Mouse (Mus musculus) liver, embryonic 14.5 days (tissue): ENCODE data around the gene Lbx1. TPM values are rescaled to one million over a fixed set of nuclear protein-coding genes. Genes with fewer than 3 reads are reported as not detected.

ENCODE experiments used
- ATAC-seq: fragments of 200-750 bp; cut with Nextera tagmentation; 2 replicates; pipeline ENCODE4 v1.8.0; 2017; ENCODE audit warnings: moderate number of reproducible peaks, mild to moderate bottlenecking, moderate library complexity; ENCODE audit not compliant: insufficient read depth
- DNase-seq, 3 experiments: peaks; one replicate each; pipeline ENCODE4 v3.0.0-alpha.2; 2012 to 2013; ENCODE audit warnings: low read depth in 3 of 3, low spot score in 3 of 3
- H3K27ac ChIP-seq: fragments of 300-500 bp; sonication (generic); 2 replicates; pipeline ENCODE4 v1.5.1; 2014; ENCODE audit warnings: moderate library complexity, mild to moderate bottlenecking, control low read depth, inconsistent platforms
- H3K27me3 ChIP-seq: fragments of 300-500 bp; sonication (generic); 2 replicates; pipeline ENCODE4 v1.6.1; 2014; ENCODE audit warnings: mild to moderate bottlenecking, low read length, moderate library complexity; ENCODE audit not compliant: control insufficient read depth, insufficient read depth
- H3K36me3 ChIP-seq: fragments of 300-500 bp; sonication (generic); replicated peaks from 2 replicates; pipeline ENCODE4 v1.6.1; 2014; ENCODE audit warnings: low read depth; ENCODE audit not compliant: control insufficient read depth, insufficient read depth
- H3K4me1 ChIP-seq, 2 experiments: fragments of 200-500 bp in 1 of 2; fragments of 300-500 bp in 1 of 2; sonication (generic) in 1 of 2; replicated peaks; 2 replicates each; pipeline ENCODE4 v1.6.1; 2012 to 2014; ENCODE audit warnings: antibody characterized with exemption in 1 of 2, inconsistent platforms in 1 of 2, low read length in 1 of 2; ENCODE audit not compliant: control insufficient read depth in 2 of 2, insufficient read depth in 2 of 2
- H3K4me2 ChIP-seq: fragments of 300-500 bp; sonication (generic); 2 replicates; pipeline ENCODE4 v1.6.1; 2014; ENCODE audit warnings: low read depth, mild to moderate bottlenecking, control low read depth, moderate library complexity
- H3K4me3 ChIP-seq, 2 experiments: fragments of 200-500 bp in 1 of 2; fragments of 300-500 bp in 1 of 2; sonication (generic) in 1 of 2; 2 replicates each; pipeline ENCODE4 v1.5.1; 2012 to 2014; ENCODE audit warnings: low read depth in 2 of 2, low read length in 2 of 2, mild to moderate bottlenecking in 2 of 2, control low read depth in 1 of 2, inconsistent platforms in 1 of 2, moderate library complexity in 1 of 2; ENCODE audit not compliant: insufficient read depth in 1 of 2
- H3K9ac ChIP-seq: fragments of 300-500 bp; sonication (generic); replicated peaks from 2 replicates; pipeline ENCODE4 v1.6.1; 2014; ENCODE audit warnings: mild to moderate bottlenecking, control low read depth, moderate library complexity
- H3K9me3 ChIP-seq: fragments of 300-500 bp; sonication (generic); 2 replicates; pipeline ENCODE4 v1.6.1; 2016; ENCODE audit warnings: low read length, mixed read lengths; ENCODE audit not compliant: control insufficient read depth
- CTCF ChIP-seq: IDR thresholded peaks from 2 replicates; pipeline ENCODE4 v1.5.1; 2016; ENCODE audit warnings: antibody characterized with exemption, low read depth, control low read depth
- EP300 ChIP-seq: IDR thresholded peaks from 2 replicates; pipeline ENCODE4 v1.6.1; 2016; ENCODE audit warnings: antibody characterized with exemption, low read depth
- WGBS: fragments of 180-500 bp; shearing (Covaris S2); extraction: QIAGEN DNeasy Blood & Tissue Kit; methylation state at CpG from one replicate; pipeline ENCODE4 v1.1.7; 2014; ENCODE audit not compliant: insufficient replicate concordance; 5-methylcytosine and 5-hydroxymethylcytosine counted together
- polyA plus RNA-seq, 2 experiments: library from polyadenylated mRNA; depleted of rRNA in 1 of 2; stranded (reverse) in 1 of 2; unstranded in 1 of 2; fragments of >200 nt; fragmentation: Nextera tagmentation in 1 of 2; extraction: Ambion mirVana in 1 of 2; gene quantifications; 2 replicates each; pipeline versions ENCODE4 v1.2.1 to v1.2.3; 2012 to 2014

Lbx1 gene
- polyA plus RNA-seq, 2 experiments = not detected

GRCm38 (mm10) chr19:45257414-45258326, 22.1 kb upstream of the Lbx1 start:
- TF ChIP-seq EP300 = no peak
- TF ChIP-seq CTCF = no peak
- Histone ChIP-seq H3K4me3 (no peak overlapping the region), H3K4me1 (0 out of 4 replicates have a peak, but pooled peaks cover 0 to 2% of the 10 kb centered on the region in 2 experiments), H3K4me2 (no peak overlapping the region), H3K36me3 (no peaks in the 10 kb centered on the region), H3K9me3 (no peaks in the 10 kb centered on the region), H3K27ac (no peak overlapping the region), H3K27me3 (peaks cover 4% of the 10 kb centered on the region; the same call in 1 of the 2 replicates), H3K9ac (no peak overlapping the region)
- DNase-seq (no peak), ATAC-seq (no peak)
- WGBS = 49% methylated on average over 15 of the region's 15 CpGs

DNA sequence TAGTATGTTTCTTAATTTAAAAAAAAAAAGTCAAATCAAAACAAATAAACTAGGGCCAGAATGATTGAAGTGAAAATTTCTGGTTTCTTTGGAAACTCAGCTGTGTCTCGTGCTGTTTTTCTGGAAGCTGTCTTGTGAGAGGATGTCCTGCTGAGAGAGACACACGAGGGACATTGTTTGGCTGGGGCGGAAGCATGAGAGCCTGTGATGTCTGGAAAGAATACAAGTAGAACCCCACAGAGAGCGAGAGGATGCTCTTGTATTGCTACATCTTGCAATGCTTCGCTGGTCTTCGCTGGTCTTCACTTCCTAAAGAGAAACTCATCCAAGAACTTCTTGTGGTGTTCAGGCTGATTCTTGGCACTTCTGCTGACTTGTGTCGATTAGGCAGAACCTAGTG, 19.2 kb upstream of the Lbx1 start:
- H3K9ac ChIP-seq = no peak overlapping the region
- no peak overlapping the region for H3K4me2 ChIP-seq
- no peaks in the 10 kb centered on the region for H3K36me3 ChIP-seq
- no peak for TF ChIP-seq EP300
- TF ChIP-seq CTCF = no peak
- no peaks in the 10 kb centered on the region for H3K4me1 ChIP-seq
- no peaks in the 10 kb centered on the region for H3K9me3 ChIP-seq
- H3K27ac ChIP-seq = no peak overlapping the region
- no peak overlapping the region for H3K4me3 ChIP-seq
- DNase-seq (no peak), ATAC-seq (no peak)
- 50% methylated on average over 7 of the region's 7 CpGs for WGBS
- peaks cover 4% of the 10 kb centered on the region; the same call in 1 of the 2 replicates for H3K27me3 ChIP-seq

DNA sequence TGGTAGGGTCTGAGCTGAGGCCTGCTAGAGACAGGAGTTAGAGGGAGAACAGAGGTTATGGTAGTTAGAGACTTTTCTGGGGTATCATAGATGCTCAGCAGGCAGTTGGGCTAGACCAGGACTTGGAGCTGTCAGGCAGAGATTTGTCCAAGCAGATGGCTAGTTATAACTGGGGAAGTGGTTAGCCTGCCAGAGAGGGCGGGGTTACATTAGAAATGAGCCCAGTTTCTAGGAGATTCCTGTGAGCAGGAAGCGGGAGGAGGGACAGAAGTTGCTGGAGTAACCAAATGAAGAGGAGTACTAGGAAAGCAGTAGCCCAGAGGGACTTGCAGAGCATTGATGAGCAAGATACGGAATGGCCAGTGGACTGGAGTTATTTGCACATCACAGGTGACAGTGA, 16.8 kb upstream of the Lbx1 start:
- H3K9me3 ChIP-seq = no peaks in the 10 kb centered on the region
- peaks cover 4% of the 10 kb centered on the region; the same call in 1 of the 2 replicates for H3K27me3 ChIP-seq
- H3K4me2 ChIP-seq = no peak overlapping the region

DNA sequence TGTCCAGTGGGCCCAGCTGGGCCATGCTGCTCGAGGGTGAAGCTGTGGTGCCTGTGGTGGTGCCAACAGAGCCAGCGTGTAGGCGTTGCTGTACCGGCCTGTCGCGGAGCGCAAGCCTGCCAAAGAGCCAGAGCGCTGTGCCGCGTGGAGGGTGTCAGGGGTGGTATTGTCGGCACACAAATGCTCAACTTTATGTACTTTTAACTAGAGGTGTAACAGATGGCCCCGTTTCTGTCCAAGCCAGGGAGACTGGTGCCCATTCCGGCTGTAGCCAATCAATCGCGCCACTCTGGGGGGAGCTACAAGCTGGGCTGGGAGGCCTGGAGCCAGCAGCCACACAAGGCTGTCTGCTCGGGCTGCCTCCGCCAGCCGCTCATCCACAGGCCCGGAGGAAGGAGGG, 13.1 kb upstream of the Lbx1 start:
- no peak overlapping the region for H3K4me2 ChIP-seq
- H3K27me3 ChIP-seq = peaks cover 14% of the 10 kb centered on the region

More for the DNA sequence above, 16.8 kb upstream of the Lbx1 start:
- no peak overlapping the region for H3K9ac ChIP-seq
- no peak overlapping the region for H3K27ac ChIP-seq
- no peaks in the 10 kb centered on the region for H3K36me3 ChIP-seq
- no peak for TF ChIP-seq CTCF
- TF ChIP-seq EP300 = no peak
- H3K4me3 ChIP-seq = no peak overlapping the region
- DNase-seq (no peak), ATAC-seq (no peak)
- no peaks in the 10 kb centered on the region for H3K4me1 ChIP-seq
- WGBS = 37% methylated on average over 3 of the region's 3 CpGs

DNA sequence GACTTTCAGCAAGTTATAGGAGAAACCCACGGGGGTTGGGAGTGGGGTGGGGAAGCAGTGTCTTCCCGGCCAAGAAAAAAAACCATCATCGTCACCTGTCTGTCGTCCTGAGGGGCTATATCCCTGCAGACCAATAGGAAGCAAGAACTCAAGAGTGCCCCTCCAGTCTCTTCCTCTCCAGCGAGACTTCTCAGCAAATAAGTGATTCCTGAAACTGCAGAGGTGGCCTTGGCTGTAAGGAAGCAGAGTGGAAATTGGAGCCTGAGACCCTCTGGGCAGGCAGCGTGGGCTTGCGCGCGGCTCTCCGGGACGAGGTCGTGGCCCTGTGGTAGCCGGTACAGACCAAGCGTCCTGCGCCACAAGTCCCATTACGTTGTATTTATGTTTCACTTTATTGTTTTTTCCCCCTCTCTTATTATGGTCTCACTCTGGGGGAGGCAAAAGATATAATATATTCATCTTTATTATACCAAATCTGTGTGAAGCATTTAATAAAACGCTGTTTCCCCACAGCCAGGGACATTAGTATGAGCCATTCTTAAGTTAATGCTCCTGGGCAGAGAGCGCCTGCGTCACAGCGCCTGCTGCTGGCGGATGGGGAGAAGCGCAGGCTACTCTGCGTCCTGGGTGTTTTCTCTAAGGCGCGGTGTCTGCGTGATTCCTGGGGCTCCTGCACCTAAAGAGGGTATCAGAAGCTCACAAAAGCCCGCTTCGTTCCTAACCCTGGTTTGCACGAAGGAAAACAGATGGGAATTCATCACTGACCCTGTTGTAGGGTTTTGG, 8.5 kb upstream of the Lbx1 start:
- no peak overlapping the region for H3K27ac ChIP-seq
- DNase-seq = no peak
- TF ChIP-seq CTCF (peak; percentile 90), EP300 (no peak)
- no peak for ATAC-seq
- H3K9ac ChIP-seq = no peak overlapping the region
- no peaks in the 10 kb centered on the region for H3K36me3 ChIP-seq
- H3K4me1 ChIP-seq = no peaks in the 10 kb centered on the region
- no peak overlapping the region for H3K4me2 ChIP-seq
- no peak overlapping the region for H3K4me3 ChIP-seq
- H3K9me3 ChIP-seq = no peaks in the 10 kb centered on the region
- peaks cover 58% of the 10 kb centered on the region for H3K27me3 ChIP-seq
- 2% methylated on average over 29 of the region's 29 CpGs for WGBS

More for the DNA sequence above, 13.1 kb upstream of the Lbx1 start:
- DNase-seq (no peak), ATAC-seq (no peak)
- Histone ChIP-seq H3K36me3 (no peaks in the 10 kb centered on the region), H3K4me3 (no peak overlapping the region), H3K9ac (no peak overlapping the region), H3K9me3 (no peaks in the 10 kb centered on the region), H3K4me1 (no peaks in the 10 kb centered on the region), H3K27ac (no peak overlapping the region)
- WGBS = 70% methylated on average over 19 of the region's 19 CpGs
- TF ChIP-seq CTCF = no peak
- no peak for TF ChIP-seq EP300
